Mouse (Mus musculus): ENCODE data around the gene Mns1.

Mns1 gene

GRCm38 (mm10) chr9:72475511-72475910 lies 37.7 kb downstream of the Mns1 start:
- DNase-seq (ENCODE audit: low spot score) = no peak

- no peak for DNase-seq (ENCODE audit: low spot score)
Measured at GRCm38 (mm10) chr9:72477306-72477705, 39.5 kb downstream of the Mns1 start.

GRCm38 (mm10) chr9:72479276-72479675 lies 41.5 kb downstream of the Mns1 start:
- no peak for DNase-seq (ENCODE audit: low spot score)

- no peak for DNase-seq (ENCODE audit: low spot score)
Measured at GRCm38 (mm10) chr9:72488523-72488922, 50.7 kb downstream of the Mns1 start.

- DNase-seq (ENCODE audit: low spot score) = no peak
Measured at GRCm38 (mm10) chr9:72489131-72489530, 51.3 kb downstream of the Mns1 start.

GRCm38 (mm10) chr9:72491559-72492193 lies 53.9 kb downstream of the Mns1 start:
- DNase-seq (ENCODE audit: low spot score) = peak; percentile 92

GRCm38 (mm10) chr9:72492194-72492565 lies 54.4 kb downstream of the Mns1 start, which contains the start of gene Tex9:
Gene Tex9, minus strand, starts transcription at chr9:72492212.
- no peak for DNase-seq (ENCODE audit: low spot score)

GRCm38 (mm10) chr9:72493465-72493864 lies 55.7 kb downstream of the Mns1 start:
- DNase-seq (ENCODE audit: low spot score) = no peak

GRCm38 (mm10) chr9:72493984-72494685 lies 56.3 kb downstream of the Mns1 start:
- no peak for DNase-seq (ENCODE audit: low spot score)

GRCm38 (mm10) chr9:72496691-72497090 lies 58.9 kb downstream of the Mns1 start:
- DNase-seq (ENCODE audit: low spot score) = no peak

GRCm38 (mm10) chr9:72497171-72497570 lies 59.4 kb downstream of the Mns1 start:
- no peak for DNase-seq (ENCODE audit: low spot score)

Measured in MN1 (cell line).